Mouse (Mus musculus): Measurements from ENCODE around the gene Nudt1.

Nudt1 gene

GRCm38 (mm10) chr5:140387236-140387635 is 65.8 kb downstream of the Nudt1 start:
- no peak for DNase-seq

Measured in retina, postnatal 1 day (tissue).